Mouse (Mus musculus) retina, embryonic 14.5 days (tissue): ENCODE measurements at regions not wholly inside any gene's neighbourhood (a gene's known extent, or its start where the extent isn't known, plus 50 kb on each side); places are given as distances from the start of the nearest gene placed in this dataset.

ENCODE experiments used
- DNase-seq: peaks from one replicate; pipeline ENCODE4 v3.0.0-alpha.2; 2015; ENCODE audit warnings: low spot score

GRCm38 (mm10) chr14:33864796-33865195, 58.6 kb upstream of the Gdf10 start:
- no peak for DNase-seq

- DNase-seq: no peak
Measured at GRCm38 (mm10) chr14:33865746-33866145, 57.6 kb upstream of the Gdf10 start.

GRCm38 (mm10) chr14:33867674-33868073, 55.7 kb upstream of the Gdf10 start:
- DNase-seq: no peak
